ENCODE assay signal across 28 mouse cellular contexts in the genomic region with DNA sequence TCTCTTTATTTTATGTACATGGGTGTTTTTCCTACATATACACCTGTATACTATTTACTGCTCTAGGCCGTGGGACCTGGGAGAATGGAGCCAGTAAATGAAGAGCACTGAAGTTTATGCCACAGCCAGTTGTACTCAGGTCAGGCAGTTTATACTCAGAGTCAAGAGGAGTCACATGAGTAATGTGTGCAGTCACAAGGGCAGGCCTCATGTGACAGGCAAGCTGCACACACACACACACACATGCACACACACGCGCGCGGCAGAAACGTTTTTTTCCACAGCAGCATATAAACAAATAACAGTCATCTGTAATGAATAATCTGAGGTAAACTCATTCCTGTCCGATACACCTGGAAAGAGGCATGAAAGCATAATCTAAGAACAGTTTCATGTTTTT.
A peak's percentile ranks its signal among the peaks of the same experiment; 100 is the strongest.
DNase-seq lines count a peak whose midpoint lies in the region; TF ChIP-seq lines count a peak whose summit lies in the region.
"Had no signal": no experiment of that assay in that cellular context is flagged by ENCODE, and none has a peak within 500 bp of the region (broad histone marks: within the 10 kb centered on the region; RNA-seq: fewer than 3 reads in every experiment).

No protein-coding gene starts in this region.

- no peak for TF ChIP-seq POLR2A in bone marrow macrophage, adult 2 months (IDR thresholded peaks at IDR 0.05; ENCODE audit: borderline replicate concordance, low read depth, low read length)

- H3K4me3 ChIP-seq in bone marrow macrophage, adult 2 months (ENCODE audit: insufficient read depth, low read length), result no peak overlapping the region
- H3K4me3 ChIP-seq: embryonic facial prominence, embryonic 10.5 days; embryonic facial prominence, embryonic 13.5 days; erythroblast, embryonic 14.5 days; forebrain, embryonic 12.5 days; forebrain, embryonic 15.5 days; heart, embryonic 12.5 days; heart, embryonic 15.5 days had no signal

- no peak for TF ChIP-seq CTCF in bone marrow macrophage, adult 2 months (IDR thresholded peaks at IDR 0.05; ENCODE audit: low read depth, low read length)

- DNase-seq in kidney, adult 11 months, result peak; percentile 46
- DNase-seq in kidney, postnatal 14 days, result no peak
- peak; percentile 23 to 45 for DNase-seq in kidney, adult 8-10 months
- DNase-seq in kidney, postnatal 4 days, result no peak
- DNase-seq in kidney, postnatal 36 days, result peak; percentile 35 to 39
- DNase-seq in ovary, adult 18-20 months (ENCODE audit: low spot score), result no peak
- no peak for DNase-seq in thymus, adult 18-20 months
- DNase-seq: adrenal gland, adult 2 months; adrenal gland, postnatal 14 days; B cell, adult 2 months; cerebellum, adult 11-12 months; cerebellum, adult 8-10 months; cerebellum, postnatal 10 days; cerebellum, postnatal 36 days; embryo, embryonic 11 days; gastrocnemius, postnatal 25 days; heart, adult 18-20 months; heart, postnatal 10 days; heart, postnatal 36 days had no signal

- H3K27ac ChIP-seq in bone marrow macrophage, adult 2 months (ENCODE audit: insufficient read depth, low read depth, low read length), result peak overlapping the region; percentile 66
- H3K27ac ChIP-seq: embryonic facial prominence, embryonic 10.5 days; embryonic facial prominence, embryonic 13.5 days; forebrain, embryonic 12.5 days; forebrain, embryonic 15.5 days; heart, embryonic 15.5 days; hindbrain, embryonic 14.5 days had no signal

- H3K4me1 ChIP-seq in bone marrow macrophage, adult 2 months (ENCODE audit: control insufficient read depth, insufficient read depth, low read length), result peaks cover 51% of the 10 kb centered on the region
- H3K4me1 ChIP-seq: embryonic facial prominence, embryonic 10.5 days; embryonic facial prominence, embryonic 13.5 days had no signal

Comparison
In these comparisons a context has a peak if more than half of its experiments do, and no peak if none do; other contexts are left out.
1. DNase-seq: peak in kidney, adult 11 months (single experiment), kidney, adult 8-10 months (2 of 2) and kidney, postnatal 36 days (2 of 2); none in kidney, postnatal 14 days (single experiment), kidney, postnatal 4 days (0 of 2), ovary, adult 18-20 months (single experiment) and thymus, adult 18-20 months (0 of 2).